Mouse (Mus musculus) retina, postnatal 7 days (tissue): ENCODE results near the gene Nkrf.
"Not testable (repeated sequence)": the region's sequence is repeated elsewhere in the genome, so short reads cannot be mapped to it uniquely, and the experiment has no call there.

Experiments
- DNase-seq: peaks from one replicate; pipeline ENCODE4 v3.0.0-alpha.2; 2012; ENCODE audit warnings: low read depth, low spot score

Gene Nkrf

GRCm38 (mm10) chrX:36902321-36903114 lies at the start of gene Nkrf:
Nkrf (minus strand) TSS chrX:36902899.
- DNase-seq = no peak

GRCm38 (mm10) chrX:36941106-36941505 lies 38.4 kb upstream of the Nkrf start:
- DNase-seq = no peak

DNA sequence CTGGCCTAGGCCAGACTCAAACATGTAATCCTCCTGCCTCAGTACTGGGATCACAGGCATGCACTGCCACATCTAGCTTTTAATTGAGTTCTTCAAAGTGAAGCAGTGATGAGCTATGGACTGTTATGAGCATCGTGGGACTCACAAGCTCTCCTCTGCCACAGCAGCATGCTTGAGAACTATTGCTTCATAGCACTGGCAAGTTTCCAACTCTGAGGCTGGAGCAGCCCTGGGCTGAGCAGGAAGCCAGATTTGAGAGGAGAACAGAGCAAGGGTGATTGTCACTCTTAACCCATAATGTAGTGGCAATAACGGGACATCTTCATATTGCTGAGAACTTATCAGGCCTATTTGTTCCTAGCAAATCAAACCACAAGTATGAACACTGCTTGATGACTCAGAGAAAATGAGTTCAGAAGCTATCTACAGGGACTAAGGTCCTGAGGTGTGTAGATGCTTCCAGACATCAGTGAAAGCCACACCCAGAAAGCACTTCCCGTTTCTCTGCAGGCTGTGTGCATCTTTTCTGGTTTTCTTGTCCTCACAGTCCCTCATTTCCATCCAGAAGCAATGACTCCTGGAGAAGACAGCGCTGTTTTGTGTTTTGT lies 37.2 kb upstream of the Nkrf start:
- no peak for DNase-seq

- DNase-seq = no peak
Measured at GRCm38 (mm10) chrX:36935326-36935966, 32.7 kb upstream of the Nkrf start.

DNA sequence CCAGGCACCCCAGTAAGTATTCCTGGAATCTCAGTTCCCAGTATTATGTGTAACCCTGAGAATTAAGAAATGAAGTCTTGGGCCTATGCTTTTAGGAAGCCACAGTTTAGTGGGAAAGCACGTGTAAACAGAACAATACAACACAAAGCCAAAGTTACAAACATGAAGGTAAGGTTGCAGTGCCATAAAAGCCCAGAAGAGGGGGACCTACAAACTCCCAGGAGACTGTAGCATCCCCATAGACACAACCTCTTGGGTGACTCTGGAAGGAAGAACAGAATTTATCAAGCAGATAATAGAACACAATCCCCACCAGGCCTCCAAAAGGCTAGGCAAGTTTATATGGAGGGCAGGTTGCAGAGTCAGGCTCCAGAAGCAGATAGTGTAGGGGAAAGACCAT lies 27.9 kb upstream of the Nkrf start:
- DNase-seq = no peak

GRCm38 (mm10) chrX:36929694-36930093 lies 27.0 kb upstream of the Nkrf start:
- DNase-seq = no peak

GRCm38 (mm10) chrX:36928791-36929190 lies 26.1 kb upstream of the Nkrf start:
- no peak for DNase-seq

DNA sequence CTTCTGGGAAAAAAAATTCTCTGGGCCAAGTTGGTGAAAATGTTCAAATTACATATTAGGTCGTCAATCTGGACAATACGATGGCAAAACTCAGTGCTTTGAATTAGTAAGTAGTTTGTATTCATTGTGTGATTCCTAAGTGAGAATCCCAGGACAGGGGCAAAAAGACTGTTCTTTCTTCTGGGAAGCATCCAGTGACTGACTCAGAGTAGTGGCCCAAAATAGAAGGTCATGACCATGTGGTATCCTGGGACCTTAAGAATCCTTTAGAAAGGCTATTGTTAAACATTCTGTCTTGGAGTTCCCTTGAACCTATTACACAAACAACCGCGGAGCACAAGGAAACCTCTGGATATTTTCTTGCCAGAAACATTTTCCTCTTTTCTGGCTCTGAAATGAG lies 18.6 kb upstream of the Nkrf start:
- no peak for DNase-seq

DNA sequence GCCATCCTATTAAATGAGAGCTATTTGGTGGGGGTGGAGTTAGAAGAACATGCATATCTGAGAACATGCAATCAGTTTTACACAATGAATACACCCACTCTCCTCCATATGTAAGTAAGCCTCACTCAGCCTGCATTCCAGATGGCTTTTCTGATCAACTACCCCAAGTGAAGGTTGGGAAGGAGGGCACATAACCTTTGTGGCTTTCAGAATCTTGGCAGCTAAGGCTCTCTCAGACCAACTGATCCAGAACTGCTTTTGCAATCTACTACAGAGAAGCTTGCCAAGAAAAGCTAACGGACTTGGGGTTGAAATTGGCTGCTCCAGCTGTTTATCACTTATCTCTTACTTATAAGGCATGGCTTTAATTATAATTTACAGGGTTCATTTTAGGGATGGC lies 15.1 kb upstream of the Nkrf start:
- no peak for DNase-seq

- DNase-seq = no peak
Measured at GRCm38 (mm10) chrX:36911343-36911742, 8.6 kb upstream of the Nkrf start.

- DNase-seq = no peak
Measured at GRCm38 (mm10) chrX:36906539-36906938, 3.8 kb upstream of the Nkrf start.

GRCm38 (mm10) chrX:36903115-36903768 lies 543 bp upstream of the Nkrf start:
- peak; percentile 84 for DNase-seq

- no peak for DNase-seq
Measured at GRCm38 (mm10) chrX:36901655-36902054, 1.0 kb downstream of the Nkrf start.

- DNase-seq = not testable (repeated sequence)
Measured at GRCm38 (mm10) chrX:36898931-36899330, 3.8 kb downstream of the Nkrf start.

DNA sequence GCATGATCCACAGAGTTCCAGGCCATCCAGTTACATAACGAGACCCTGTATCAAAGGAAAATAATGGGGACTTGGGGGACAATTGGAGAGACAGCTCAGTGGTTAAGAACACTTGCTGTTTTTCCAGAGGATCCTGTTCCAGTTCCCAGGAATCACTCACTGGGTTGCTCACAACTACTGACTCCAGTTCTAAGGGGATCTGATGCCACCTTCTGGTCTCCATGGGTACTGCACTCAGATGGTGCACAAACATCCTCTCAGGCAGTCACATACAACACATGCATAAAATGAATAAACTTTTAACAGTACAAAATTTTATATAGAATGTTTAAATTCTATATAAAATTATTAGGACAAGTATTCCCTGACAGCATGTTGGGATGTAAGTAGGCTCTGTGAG lies 18.0 kb downstream of the Nkrf start:
- no peak for DNase-seq

DNA sequence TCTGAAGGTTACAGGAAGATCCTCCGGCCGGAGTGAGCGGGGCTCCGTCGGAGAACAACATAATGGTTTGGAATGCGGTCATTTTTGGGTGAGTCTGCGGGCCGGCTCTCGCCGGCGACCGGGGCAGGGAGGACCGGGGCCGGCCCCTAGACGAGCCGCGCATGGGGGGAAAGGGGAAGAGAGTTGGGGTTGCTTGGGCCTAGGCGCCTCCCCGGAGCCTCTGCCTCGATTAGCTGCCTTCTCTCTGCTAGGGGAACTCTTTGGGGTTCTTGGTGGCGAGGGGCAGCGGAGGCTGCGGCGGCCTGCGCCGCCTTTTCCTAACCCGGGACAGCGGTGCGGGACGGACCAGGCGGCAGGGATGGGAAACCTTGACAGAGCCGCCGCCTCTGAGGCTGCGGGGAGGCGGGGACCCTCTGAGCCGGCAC lies 28.0 kb downstream of the Nkrf start:
- DNase-seq = no peak

DNA sequence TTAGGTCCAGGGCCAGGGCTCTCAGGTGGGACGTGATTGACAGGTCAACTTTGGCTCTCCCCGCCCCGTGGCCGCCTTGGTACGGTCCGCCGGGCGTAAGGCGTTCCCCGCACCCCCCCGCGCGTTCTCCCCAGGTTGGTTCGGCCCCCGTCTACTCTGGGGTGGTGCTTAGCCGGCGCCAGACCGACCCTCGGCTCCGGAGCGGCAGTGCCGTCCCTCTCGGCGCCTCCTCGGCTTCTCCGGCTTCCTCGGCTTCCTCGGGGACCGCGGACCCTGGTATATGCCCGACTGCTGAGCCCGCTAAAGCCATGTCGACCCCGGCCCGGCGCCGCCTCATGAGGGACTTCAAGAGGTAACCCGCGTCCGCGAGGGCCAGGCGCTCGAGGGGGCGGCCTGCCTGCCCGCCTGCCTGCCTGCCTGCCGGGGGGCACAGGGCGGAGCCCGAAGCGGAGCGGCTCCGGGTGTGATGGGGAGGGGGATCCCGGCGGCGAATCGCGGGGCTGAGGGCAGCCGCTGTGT lies 28.5 kb downstream of the Nkrf start:
- DNase-seq = peak; percentile 81

- DNase-seq = no peak
Measured at GRCm38 (mm10) chrX:36873765-36874164, 28.9 kb downstream of the Nkrf start, which contains the start of the genes Ube2a and C330007P06Rik. Ube2a (plus strand) TSS chrX:36873900. C330007P06Rik (minus strand) TSS chrX:36874111.

DNA sequence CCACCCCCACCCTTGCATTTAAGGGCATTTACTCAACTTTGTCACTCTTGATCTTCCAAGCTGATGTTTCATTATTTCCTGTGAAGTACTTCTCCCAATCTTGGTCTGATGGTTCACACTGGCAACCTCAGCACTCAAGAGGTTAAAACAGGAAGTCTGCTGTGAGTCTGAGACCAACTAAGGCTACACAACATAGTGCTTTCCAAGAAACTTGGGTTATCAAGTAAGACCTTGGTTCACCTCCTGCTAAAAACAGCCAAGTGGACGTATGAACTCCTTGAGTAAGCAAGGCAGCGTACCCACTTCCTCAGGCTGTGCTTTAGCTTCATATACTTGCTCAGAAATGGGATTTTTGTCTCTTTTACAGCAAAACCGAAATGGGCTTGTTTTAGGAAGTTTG lies 32.3 kb downstream of the Nkrf start:
- no peak for DNase-seq

- DNase-seq = no peak
Measured at GRCm38 (mm10) chrX:36864609-36865328, 37.9 kb downstream of the Nkrf start.
